Comparison of ENCODE assay signal across 13 mouse cellular contexts in genomic region chr14:24875934-24876333, GRCm38 (mm10).
DNase-seq lines count a peak whose midpoint lies in the region; ATAC-seq and TF ChIP-seq lines count a peak whose summit lies in the region.
"Had no signal": no experiment of that assay in that cellular context is flagged by ENCODE, and none has a peak within 500 bp of the region (broad histone marks: within the 10 kb centered on the region; RNA-seq: fewer than 3 reads in every experiment).

No protein-coding gene starts in this region.

- no peak overlapping the region for H3K4me2 ChIP-seq in neural tube, embryonic 13.5 days
- H3K4me2 ChIP-seq: neural tube, embryonic 12.5 days had no signal

- peak; percentile 82 for DNase-seq in heart, adult 11 months
- no peak for DNase-seq in heart, postnatal 10 days
- no peak for DNase-seq in neural tube, embryonic 10.5 days (ENCODE audit: extremely low spot score, low spot score)
- no peak for DNase-seq in limb, embryonic 10.5 days (ENCODE audit: low spot score)
- no peak for DNase-seq in embryonic facial prominence, embryonic 10.5 days (ENCODE audit: low spot score)
- DNase-seq in thymus, adult 2 months = no peak
- DNase-seq: adrenal gland, adult 2 months; layer of hippocampus, adult 9-11 months; lung, adult 2 months; right cerebral cortex, postnatal 14 days had no signal

- H3K36me3 ChIP-seq in neural tube, embryonic 13.5 days = no peaks in the 10 kb centered on the region
- H3K36me3 ChIP-seq in limb, embryonic 10.5 days = no peaks in the 10 kb centered on the region
- no peaks in the 10 kb centered on the region for H3K36me3 ChIP-seq in embryonic facial prominence, embryonic 10.5 days (replicated peaks)
- H3K36me3 ChIP-seq in thymus, adult 2 months (ENCODE audit: control insufficient read depth, insufficient read depth, low read length) = no peaks in the 10 kb centered on the region
- H3K36me3 ChIP-seq: neural tube, embryonic 12.5 days had no signal

- H3K27ac ChIP-seq in neural tube, embryonic 13.5 days (replicated peaks) = 0 out of 2 replicates have a peak overlapping the region, but pooled peaks have one; percentile 33
- peak overlapping the region; percentile 27 for H3K27ac ChIP-seq in limb, embryonic 10.5 days
- H3K27ac ChIP-seq in embryonic facial prominence, embryonic 10.5 days (replicated peaks) = no peak overlapping the region
- H3K27ac ChIP-seq in thymus, adult 2 months (ENCODE audit: control insufficient read depth, insufficient read depth, low read length) = no peak overlapping the region
- H3K27ac ChIP-seq: neural tube, embryonic 12.5 days had no signal

- 0 out of 2 replicates have a peak overlapping the region, but pooled peaks have one; percentile 1 for H3K9ac ChIP-seq in neural tube, embryonic 13.5 days
- H3K9ac ChIP-seq: neural tube, embryonic 12.5 days had no signal

- WGBS in neural tube, embryonic 13.5 days = 72% methylated on average over 6 of the region's 6 CpGs
- 74% methylated on average over 6 of the region's 6 CpGs for WGBS in limb, embryonic 10.5 days
- WGBS in embryonic facial prominence, embryonic 10.5 days = 64% methylated on average over 6 of the region's 6 CpGs
- WGBS in thymus, adult 2 months = 93% methylated on average over 6 of the region's 6 CpGs

- peaks cover 28% of the 10 kb centered on the region for H3K4me1 ChIP-seq in neural tube, embryonic 13.5 days (replicated peaks)
- peaks cover 21% of the 10 kb centered on the region for H3K4me1 ChIP-seq in limb, embryonic 10.5 days
- H3K4me1 ChIP-seq in embryonic facial prominence, embryonic 10.5 days = peaks cover 24% of the 10 kb centered on the region
- no peaks in the 10 kb centered on the region for H3K4me1 ChIP-seq in thymus, adult 2 months (replicated peaks; ENCODE audit: control insufficient read depth, insufficient read depth, low read length)
- H3K4me1 ChIP-seq: megakaryocyte, embryonic 14.5 days had no signal

- H3K4me3 ChIP-seq in neural tube, embryonic 13.5 days = no peak overlapping the region
- H3K4me3 ChIP-seq in limb, embryonic 10.5 days = no peak overlapping the region
- no peak overlapping the region for H3K4me3 ChIP-seq in embryonic facial prominence, embryonic 10.5 days
- H3K4me3 ChIP-seq in thymus, adult 2 months (ENCODE audit: control insufficient read depth, insufficient read depth, low read length) = no peak overlapping the region
- H3K4me3 ChIP-seq: megakaryocyte, embryonic 14.5 days; neural tube, embryonic 12.5 days had no signal

- H3K9me3 ChIP-seq in neural tube, embryonic 13.5 days = no peaks in the 10 kb centered on the region
- no peaks in the 10 kb centered on the region for H3K9me3 ChIP-seq in limb, embryonic 10.5 days (replicated peaks)
- H3K9me3 ChIP-seq in embryonic facial prominence, embryonic 10.5 days = no peaks in the 10 kb centered on the region
- H3K9me3 ChIP-seq: megakaryocyte, embryonic 14.5 days; neural tube, embryonic 12.5 days had no signal

- intact Hi-C loops in heart, postnatal 10 days (cut with DNase I) = no loop called here

- no peak for TF ChIP-seq POLR2A in thymus, adult 2 months (IDR thresholded peaks at IDR 0.05; ENCODE audit: control insufficient read depth, extremely low read depth, insufficient read depth, low read length, poor library complexity)

- no peaks in the 10 kb centered on the region for H3K27me3 ChIP-seq in neural tube, embryonic 13.5 days
- no peaks in the 10 kb centered on the region for H3K27me3 ChIP-seq in limb, embryonic 10.5 days (ENCODE audit: low read depth, poor library complexity, severe bottlenecking)
- H3K27me3 ChIP-seq in embryonic facial prominence, embryonic 10.5 days (replicated peaks; ENCODE audit: low read depth, poor library complexity, severe bottlenecking) = no peaks in the 10 kb centered on the region
- no peaks in the 10 kb centered on the region for H3K27me3 ChIP-seq in thymus, adult 2 months (ENCODE audit: control insufficient read depth, insufficient read depth, low read length)
- H3K27me3 ChIP-seq: neural tube, embryonic 12.5 days had no signal

- ATAC-seq in neural tube, embryonic 13.5 days (ENCODE audit: low read depth) = peak; percentile 66; the same call in 1 of the 2 replicates

- no peak for TF ChIP-seq CTCF in thymus, adult 2 months (IDR thresholded peaks at IDR 0.05; ENCODE audit: borderline replicate concordance, control insufficient read depth, extremely low read depth, insufficient read depth, low read length, poor library complexity)

Comparison
In these comparisons a context has a peak if more than half of its experiments do, and no peak if none do; other contexts are left out.
1. H3K27ac ChIP-seq: peak in neural tube, embryonic 13.5 days (single experiment) and limb, embryonic 10.5 days (single experiment); none in embryonic facial prominence, embryonic 10.5 days (single experiment) and thymus, adult 2 months (single experiment).